Mouse (Mus musculus): ENCODE data around the gene Tead1.
A peak's percentile ranks its signal among the peaks of the same experiment; 100 is the strongest.
"Not testable (repeated sequence)": the region's sequence is repeated elsewhere in the genome, so short reads cannot be mapped to it uniquely, and the experiment has no call there.

Tead1 gene

GRCm38 (mm10) chr7:112919845-112920244 is 240.7 kb downstream of the Tead1 start:
- peak; percentile 62 for ATAC-seq (ENCODE audit: low TSS enrichment)

- ATAC-seq (ENCODE audit: low TSS enrichment) = no peak
Observed at GRCm38 (mm10) chr7:112922801-112923200, 243.7 kb downstream of the Tead1 start.

DNA sequence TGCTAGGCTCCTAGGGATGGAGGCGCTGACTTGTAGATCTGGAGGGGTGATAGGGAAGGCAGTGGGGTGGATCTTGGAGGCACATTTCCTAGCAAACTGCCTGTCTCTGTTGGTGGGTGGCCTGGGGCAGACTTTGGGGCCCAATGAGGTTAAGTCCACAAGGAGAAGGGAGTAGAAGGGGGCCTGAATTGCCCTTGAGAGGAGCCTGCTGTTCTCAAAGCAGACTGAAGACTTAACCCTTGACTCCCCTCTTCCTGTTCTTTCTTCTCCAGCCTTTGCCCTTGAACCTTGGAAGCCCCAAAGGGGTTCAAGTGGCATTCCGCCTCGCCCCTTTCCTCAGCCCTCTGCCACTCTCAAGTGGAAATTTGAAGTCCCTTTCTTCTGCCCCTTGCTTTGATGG is 244.6 kb downstream of the Tead1 start:
- no peak for ATAC-seq (ENCODE audit: low TSS enrichment)

- ATAC-seq (ENCODE audit: low TSS enrichment) = no peak
Observed at GRCm38 (mm10) chr7:112930669-112931068, 251.6 kb downstream of the Tead1 start.

GRCm38 (mm10) chr7:112935876-112936275 is 256.8 kb downstream of the Tead1 start:
- not testable (repeated sequence) for ATAC-seq (ENCODE audit: low TSS enrichment)

- no peak for ATAC-seq (ENCODE audit: low TSS enrichment)
Observed at GRCm38 (mm10) chr7:112937089-112937488, 258.0 kb downstream of the Tead1 start.

DNA sequence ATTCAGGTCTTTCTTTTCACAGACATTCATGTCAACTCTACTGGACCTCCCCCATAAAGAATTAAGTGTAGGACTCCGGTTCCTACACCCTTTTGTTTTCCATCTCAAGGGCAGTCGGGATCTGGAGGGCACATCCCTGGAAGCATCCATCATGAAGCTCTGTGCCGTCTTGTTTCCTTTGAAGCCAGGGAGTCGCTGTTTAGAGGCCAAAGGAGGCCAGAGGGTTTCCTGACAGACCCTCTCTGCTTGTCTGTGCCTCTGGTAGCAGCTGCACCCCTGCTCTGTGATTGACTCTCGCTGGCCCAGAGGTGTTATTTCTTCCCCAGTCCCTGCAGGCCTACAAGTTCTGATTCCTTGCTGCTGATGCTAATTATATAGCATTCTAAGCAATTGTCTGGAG is 259.8 kb downstream of the Tead1 start:
- ATAC-seq (ENCODE audit: low TSS enrichment) = no peak

DNA sequence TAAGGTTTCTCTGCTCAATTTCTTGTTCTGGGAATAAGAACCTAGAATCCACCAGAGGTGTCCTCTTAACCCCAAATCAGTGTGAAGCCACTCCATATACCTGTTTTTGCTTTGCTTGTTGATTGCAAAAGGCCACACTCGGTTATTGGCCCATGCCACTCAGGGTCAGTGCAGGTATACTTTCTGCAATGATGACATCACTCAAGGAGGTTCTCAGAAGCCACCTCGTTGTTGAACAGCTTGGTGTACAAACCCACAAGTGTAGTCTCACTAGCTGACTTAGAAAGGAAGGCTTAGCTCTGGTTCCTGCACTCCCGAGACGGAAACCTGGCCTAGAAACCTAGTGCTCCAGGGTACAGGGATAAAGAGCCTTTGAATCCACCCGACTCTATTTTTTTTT is 263.4 kb downstream of the Tead1 start:
- no peak for ATAC-seq (ENCODE audit: low TSS enrichment)

- no peak for ATAC-seq (ENCODE audit: low TSS enrichment)
Observed at GRCm38 (mm10) chr7:112943056-112943455, 263.9 kb downstream of the Tead1 start.

- ATAC-seq (ENCODE audit: low TSS enrichment) = no peak
Observed at GRCm38 (mm10) chr7:112946706-112947105, 267.6 kb downstream of the Tead1 start.

DNA sequence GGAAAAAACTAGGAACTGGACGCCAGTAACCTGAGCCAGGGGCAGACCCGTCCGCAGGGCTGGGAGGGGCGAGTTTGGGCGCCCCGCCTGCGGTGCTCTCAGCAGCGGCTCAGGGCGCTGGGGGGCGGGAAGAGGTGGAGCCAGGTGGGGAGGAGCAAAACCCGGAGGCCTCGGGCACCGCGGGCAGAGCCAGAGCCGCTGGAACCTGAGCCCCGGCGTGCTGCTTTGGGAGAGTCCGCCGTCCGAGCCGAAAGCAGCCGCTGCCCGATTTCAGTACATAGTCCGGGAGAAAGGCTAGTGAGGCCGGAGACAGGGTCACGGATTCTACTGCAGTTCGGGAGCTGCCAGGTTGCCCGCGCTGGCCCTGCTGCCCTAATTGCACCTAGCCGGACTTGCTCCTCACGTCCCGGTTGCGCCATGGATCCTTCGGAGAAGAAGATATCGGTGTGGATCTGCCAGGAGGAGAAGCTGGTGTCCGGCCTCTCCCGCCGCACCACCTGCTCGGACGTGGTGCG is 274.7 kb downstream of the Tead1 start, which contains the start of gene Rassf10:
Rassf10 (plus strand) TSS at position 186 of the 515 bp plus-strand sequence.
- no peak for ATAC-seq (ENCODE audit: low TSS enrichment)

GRCm38 (mm10) chr7:112954351-112955102 is 275.4 kb downstream of the Tead1 start:
- ATAC-seq (ENCODE audit: low TSS enrichment) = no peak

GRCm38 (mm10) chr7:112955103-112955827 is 276.1 kb downstream of the Tead1 start:
- ATAC-seq (ENCODE audit: low TSS enrichment) = no peak

DNA sequence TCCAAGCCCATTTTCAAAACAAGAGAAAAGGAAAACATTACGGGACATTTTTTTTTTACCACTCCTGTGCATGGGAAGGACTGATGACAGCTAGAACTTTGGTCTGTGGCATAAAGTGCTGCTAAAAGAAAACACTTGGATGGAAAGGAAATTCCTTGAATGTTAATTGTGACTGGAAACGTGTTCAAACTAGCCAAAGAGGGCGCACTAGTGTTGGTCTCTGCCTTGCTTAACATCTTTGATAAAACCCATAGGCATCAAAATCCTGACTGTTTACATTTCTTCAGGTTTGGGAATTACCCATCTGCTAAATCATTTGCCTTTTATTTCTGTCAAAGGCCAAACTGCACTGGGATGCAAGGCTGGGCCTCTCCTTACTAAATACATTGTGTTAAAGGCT is 276.8 kb downstream of the Tead1 start:
- ATAC-seq (ENCODE audit: low TSS enrichment) = no peak
